ENCODE assay signal across 9 mouse cellular contexts in genomic region chr5:68012618-68013017, GRCm38 (mm10). TPM values are rescaled to one million over a fixed set of nuclear protein-coding genes. Genes with fewer than 3 reads are reported as not detected.
DNase-seq lines count a peak whose midpoint lies in the region; ATAC-seq and TF ChIP-seq lines count a peak whose summit lies in the region.
"Had no signal": no experiment of that assay in that cellular context is flagged by ENCODE, and none has a peak within 500 bp of the region (broad histone marks: within the 10 kb centered on the region; RNA-seq: fewer than 3 reads in every experiment).

No protein-coding gene starts in this region.

- no peak overlapping the region for H3K27ac ChIP-seq in kidney, embryonic 15.5 days
- H3K27ac ChIP-seq in limb, embryonic 14.5 days (replicated peaks; ENCODE audit: low read depth, low read length) = no peak overlapping the region
- H3K27ac ChIP-seq in neural tube, embryonic 11.5 days (ENCODE audit: low read depth, low read length) = no peak overlapping the region
- H3K27ac ChIP-seq: embryonic facial prominence, embryonic 12.5 days had no signal

- H3K4me2 ChIP-seq in kidney, embryonic 15.5 days = no peak overlapping the region
- no peak overlapping the region for H3K4me2 ChIP-seq in limb, embryonic 14.5 days (replicated peaks; ENCODE audit: low read depth, low read length, severe bottlenecking)
- H3K4me2 ChIP-seq in neural tube, embryonic 11.5 days (ENCODE audit: low read depth) = no peak overlapping the region
- H3K4me2 ChIP-seq: embryonic facial prominence, embryonic 12.5 days had no signal

- no peak overlapping the region for H3K4me3 ChIP-seq in kidney, embryonic 15.5 days (replicated peaks)
- H3K4me3 ChIP-seq in limb, embryonic 14.5 days (replicated peaks; ENCODE audit: low read length) = no peak overlapping the region
- H3K4me3 ChIP-seq in neural tube, embryonic 11.5 days (ENCODE audit: low read depth, low read length) = no peak overlapping the region
- H3K4me3 ChIP-seq: embryonic facial prominence, embryonic 12.5 days had no signal

- WGBS in kidney, embryonic 15.5 days = 16% methylated on average over 4 of the region's 4 CpGs
- 21% methylated on average over 4 of the region's 4 CpGs for WGBS in limb, embryonic 14.5 days
- 20% methylated on average over 4 of the region's 4 CpGs for WGBS in neural tube, embryonic 11.5 days

- no peak for TF ChIP-seq POLR2A in limb, embryonic 14.5 days (IDR thresholded peaks at IDR 0.05; ENCODE audit: borderline replicate concordance, extremely low read depth, insufficient read depth, insufficient read length)

- peak; percentile 82 for DNase-seq in 416B (ENCODE audit: low read depth)
- DNase-seq in adrenal gland, adult 2 months = peak; percentile 79
- DNase-seq in embryo, embryonic 11 days = peak; percentile 72
- peak; percentile 88 for DNase-seq in limb, embryonic 14.5 days (ENCODE audit: low spot score)
- peak; percentile 81 for DNase-seq in neural tube, embryonic 11.5 days (ENCODE audit: low spot score)
- DNase-seq in telencephalon, adult 2 months (ENCODE audit: low read depth, low spot score) = peak; percentile 55

- no peaks in the 10 kb centered on the region for H3K4me1 ChIP-seq in kidney, embryonic 15.5 days
- H3K4me1 ChIP-seq in limb, embryonic 14.5 days (ENCODE audit: control insufficient read depth, insufficient read depth, low read length) = no peaks in the 10 kb centered on the region
- H3K4me1 ChIP-seq in neural tube, embryonic 11.5 days (ENCODE audit: control insufficient read depth, insufficient read depth, low read length) = no peaks in the 10 kb centered on the region
- H3K4me1 ChIP-seq: embryonic facial prominence, embryonic 12.5 days had no signal

- no peaks in the 10 kb centered on the region for H3K36me3 ChIP-seq in kidney, embryonic 15.5 days
- H3K36me3 ChIP-seq in limb, embryonic 14.5 days (ENCODE audit: control insufficient read depth, insufficient read depth, low read length) = no peaks in the 10 kb centered on the region
- H3K36me3 ChIP-seq in neural tube, embryonic 11.5 days (ENCODE audit: control insufficient read depth, insufficient read depth, low read length) = no peaks in the 10 kb centered on the region
- H3K36me3 ChIP-seq: embryonic facial prominence, embryonic 12.5 days had no signal

- no peaks in the 10 kb centered on the region for H3K27me3 ChIP-seq in kidney, embryonic 15.5 days
- H3K27me3 ChIP-seq in limb, embryonic 14.5 days (ENCODE audit: control insufficient read depth, insufficient read depth, low read length) = no peaks in the 10 kb centered on the region
- no peaks in the 10 kb centered on the region for H3K27me3 ChIP-seq in neural tube, embryonic 11.5 days (ENCODE audit: control insufficient read depth, insufficient read depth, low read length)
- H3K27me3 ChIP-seq: embryonic facial prominence, embryonic 12.5 days had no signal

- H3K9me3 ChIP-seq in kidney, embryonic 15.5 days (replicated peaks) = no peaks in the 10 kb centered on the region
- no peaks in the 10 kb centered on the region for H3K9me3 ChIP-seq in limb, embryonic 14.5 days (ENCODE audit: control insufficient read depth, low read length)
- no peaks in the 10 kb centered on the region for H3K9me3 ChIP-seq in neural tube, embryonic 11.5 days (ENCODE audit: control insufficient read depth, low read length)
- H3K9me3 ChIP-seq: embryonic facial prominence, embryonic 12.5 days had no signal

- no peak overlapping the region for H3K9ac ChIP-seq in kidney, embryonic 15.5 days
- no peak overlapping the region for H3K9ac ChIP-seq in limb, embryonic 14.5 days (ENCODE audit: low read depth, low read length, severe bottlenecking)
- no peak overlapping the region for H3K9ac ChIP-seq in neural tube, embryonic 11.5 days (ENCODE audit: low read length)
- H3K9ac ChIP-seq: embryonic facial prominence, embryonic 12.5 days had no signal

- ATAC-seq in granulocyte monocyte progenitor cell, adult 5-6 weeks (replicated peaks; ENCODE audit: poor library complexity, severe bottlenecking) = peak; percentile 99
- ATAC-seq in kidney, embryonic 15.5 days (replicated peaks; ENCODE audit: low FRiP score) = peak; percentile 60; the same call in 1 of the 2 replicates
- ATAC-seq in limb, embryonic 14.5 days (ENCODE audit: low FRiP score, low read depth) = peak; percentile 44; the same call in 1 of the 2 replicates
- ATAC-seq in neural tube, embryonic 11.5 days (ENCODE audit: insufficient read depth, low FRiP score, low TSS enrichment) = peak; percentile 58

RNA-seq across cellular contexts. Expression of gene Grxcr1, which starts 19.0 kb away (rescaled TPM):
- not detected for total RNA-seq in adrenal gland, adult 2 months (2021)
- polyA plus RNA-seq in adrenal gland, adult 2 months (2012; rRNA removed) = not detected in 2 replicates
- not detected in 2 replicates for total RNA-seq in granulocyte monocyte progenitor cell, adult 5-6 weeks (2014; fragmentation: Nextera tagmentation)
- total RNA-seq in granulocyte monocyte progenitor cell, adult 5-6 weeks (2017) = not detected in 2 replicates
- polyA plus RNA-seq in kidney, embryonic 15.5 days (2015; fragmentation: Nextera tagmentation; extraction: Ambion mirVana) = not detected in 2 replicates
- polyA plus RNA-seq in limb, embryonic 14.5 days (2012; rRNA removed) = not detected in 2 replicates
- polyA plus RNA-seq in limb, embryonic 14.5 days (2014; fragmentation: Nextera tagmentation; extraction: Ambion mirVana) = not detected in 2 replicates
- polyA plus RNA-seq in neural tube, embryonic 11.5 days (2014; fragmentation: Nextera tagmentation; extraction: Ambion mirVana) = 0.50 TPM in 1 of 2 replicates, not detected in the other

Comparison
In these comparisons a context has a peak if more than half of its experiments do, and no peak if none do; other contexts are left out.
1. ATAC-seq: peak in every context shown above with its lines; median percentile 99 in granulocyte monocyte progenitor cell, adult 5-6 weeks; 60 in kidney, embryonic 15.5 days; 58 in neural tube, embryonic 11.5 days; 44 in limb, embryonic 14.5 days.